Mouse (Mus musculus): ENCODE measurements around the gene Ltb.
"Not testable (repeated sequence)": the region's sequence is repeated elsewhere in the genome, so short reads cannot be mapped to it uniquely, and the experiment has no call there.

The Ltb gene

GRCm38 (mm10) chr17:35219601-35220041 lies 25.4 kb downstream of the Ltb start:
- no peaks in the 10 kb centered on the region for H3K27me3 ChIP-seq (ENCODE audit: control insufficient read depth, insufficient read depth, low read length, poor library complexity, severe bottlenecking)
- no peaks in the 10 kb centered on the region; the same call in 1 of the 2 replicates for H3K36me3 ChIP-seq (ENCODE audit: control insufficient read depth, insufficient read depth, low read length, poor library complexity, severe bottlenecking)
- peak; percentile 61 for DNase-seq (ENCODE audit: low read depth, low spot score)

DNA sequence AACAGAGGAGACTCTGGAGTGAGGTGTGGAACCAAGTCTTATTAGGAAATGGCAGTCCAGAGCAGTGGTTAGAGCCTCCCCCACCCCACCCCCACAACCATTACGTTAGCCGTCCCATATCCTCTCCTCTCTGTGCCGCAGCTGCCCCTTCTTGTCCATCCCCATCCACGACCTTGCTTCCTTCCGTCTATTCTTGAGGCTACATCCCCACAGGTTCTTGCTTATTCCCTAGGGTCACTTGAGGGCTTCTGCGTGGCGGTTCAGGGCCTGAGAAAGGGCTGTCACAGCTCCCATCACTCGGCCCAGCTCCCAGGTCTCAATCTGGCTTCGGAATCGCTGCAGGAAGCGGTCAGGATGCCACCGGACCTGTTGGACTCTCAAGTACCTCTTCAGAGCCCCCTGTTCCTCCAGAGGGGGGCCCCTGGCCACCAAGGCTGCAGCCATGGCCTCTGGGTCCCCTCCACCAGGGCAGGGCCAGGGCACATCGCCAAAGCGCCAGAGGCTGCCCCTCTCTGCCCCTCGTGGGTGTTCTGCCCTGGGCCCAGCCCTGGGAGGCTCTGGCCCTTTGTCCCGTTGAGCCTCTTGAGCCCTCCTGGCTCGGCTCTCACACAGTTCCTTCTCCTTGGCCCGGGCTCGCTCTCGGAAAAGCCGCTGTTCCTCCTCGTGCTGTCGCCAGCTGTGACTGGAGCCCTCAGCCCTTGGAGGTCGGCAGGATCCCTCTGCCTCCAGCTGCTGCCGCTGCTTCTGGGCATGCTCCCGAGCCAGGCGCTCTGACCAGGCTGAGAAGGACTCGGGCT lies 26.1 kb downstream of the Ltb start, which contains the start of gene Gm16181:
Gm16181 (plus strand) TSS at position 679 of the 797 bp plus-strand sequence.
- Histone ChIP-seq H3K27me3 (ENCODE audit: control insufficient read depth, insufficient read depth, low read length, poor library complexity, severe bottlenecking) (no peaks in the 10 kb centered on the region), H3K36me3 (ENCODE audit: control insufficient read depth, insufficient read depth, low read length, poor library complexity, severe bottlenecking) (no peaks in the 10 kb centered on the region; the same call in 1 of the 2 replicates)
- DNase-seq (ENCODE audit: low read depth, low spot score): no peak

GRCm38 (mm10) chr17:35222299-35222698 lies 28.1 kb downstream of the Ltb start:
- DNase-seq (ENCODE audit: low read depth, low spot score): no peak
- Histone ChIP-seq H3K27me3 (ENCODE audit: control insufficient read depth, insufficient read depth, low read length, poor library complexity, severe bottlenecking) (no peaks in the 10 kb centered on the region), H3K36me3 (ENCODE audit: control insufficient read depth, insufficient read depth, low read length, poor library complexity, severe bottlenecking) (no peaks in the 10 kb centered on the region; the same call in 1 of the 2 replicates)

- no peak for DNase-seq (ENCODE audit: low read depth, low spot score)
- no peaks in the 10 kb centered on the region for H3K27me3 ChIP-seq (ENCODE audit: control insufficient read depth, insufficient read depth, low read length, poor library complexity, severe bottlenecking)
- H3K36me3 ChIP-seq (ENCODE audit: control insufficient read depth, insufficient read depth, low read length, poor library complexity, severe bottlenecking): peaks cover 4% of the 10 kb centered on the region; the same call in 1 of the 2 replicates
Observed at GRCm38 (mm10) chr17:35224641-35225040, 30.4 kb downstream of the Ltb start.

GRCm38 (mm10) chr17:35225456-35225855 lies 31.2 kb downstream of the Ltb start:
- H3K36me3 ChIP-seq (ENCODE audit: control insufficient read depth, insufficient read depth, low read length, poor library complexity, severe bottlenecking): peaks cover 4% of the 10 kb centered on the region; the same call in 1 of the 2 replicates
- DNase-seq (ENCODE audit: low read depth, low spot score): no peak
- H3K27me3 ChIP-seq (ENCODE audit: control insufficient read depth, insufficient read depth, low read length, poor library complexity, severe bottlenecking): no peaks in the 10 kb centered on the region

GRCm38 (mm10) chr17:35226561-35227046 lies 32.4 kb downstream of the Ltb start:
- DNase-seq (ENCODE audit: low read depth, low spot score): no peak
- H3K36me3 ChIP-seq (ENCODE audit: control insufficient read depth, insufficient read depth, low read length, poor library complexity, severe bottlenecking): peaks cover 8% of the 10 kb centered on the region
- H3K27me3 ChIP-seq (ENCODE audit: control insufficient read depth, insufficient read depth, low read length, poor library complexity, severe bottlenecking): no peaks in the 10 kb centered on the region

DNA sequence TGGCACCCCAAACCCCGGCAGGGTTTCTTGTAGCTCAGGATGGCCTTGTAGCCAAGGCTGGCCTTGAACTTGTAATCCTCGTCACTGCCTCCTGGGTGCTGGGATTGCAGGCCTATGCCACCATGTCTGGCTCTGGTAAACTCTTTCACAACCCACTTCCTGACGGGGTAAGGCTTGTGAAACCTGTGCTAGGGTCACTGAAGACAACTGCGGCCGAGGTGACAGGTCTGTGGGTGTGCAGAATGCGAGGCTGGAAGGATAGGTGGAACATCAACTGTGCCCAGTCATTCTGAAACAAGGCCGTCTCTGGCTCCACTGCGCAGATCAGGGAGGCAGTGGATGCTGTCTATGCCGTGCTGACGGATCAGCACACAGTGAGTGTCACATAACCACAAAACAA lies 36.8 kb downstream of the Ltb start:
- Histone ChIP-seq H3K27me3 (ENCODE audit: control insufficient read depth, insufficient read depth, low read length, poor library complexity, severe bottlenecking) (no peaks in the 10 kb centered on the region), H3K36me3 (ENCODE audit: control insufficient read depth, insufficient read depth, low read length, poor library complexity, severe bottlenecking) (peaks cover 8% of the 10 kb centered on the region)
- DNase-seq (ENCODE audit: low read depth, low spot score): no peak

DNA sequence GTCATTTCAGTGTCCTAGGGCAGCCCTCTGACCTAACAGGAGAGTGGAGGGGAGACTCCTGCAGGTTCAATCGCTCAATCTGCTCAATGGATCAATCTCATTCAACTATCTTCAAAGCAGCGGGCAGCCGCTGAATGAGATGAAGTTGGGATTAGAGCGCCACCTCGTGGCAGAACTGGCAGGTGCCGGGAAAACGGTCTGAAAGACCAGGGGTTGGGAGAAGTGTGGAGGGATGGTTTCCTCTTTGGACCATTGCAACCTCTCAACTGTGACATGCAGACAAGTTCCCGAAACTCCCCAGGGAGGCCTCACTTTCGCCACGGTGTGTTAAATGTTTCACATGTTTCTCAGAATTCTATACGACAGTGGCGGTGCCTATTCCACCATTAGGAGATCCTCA lies 37.8 kb downstream of the Ltb start:
- DNase-seq (ENCODE audit: low read depth, low spot score): peak; percentile 90
- Histone ChIP-seq H3K36me3 (ENCODE audit: control insufficient read depth, insufficient read depth, low read length, poor library complexity, severe bottlenecking) (peaks cover 8% of the 10 kb centered on the region), H3K27me3 (ENCODE audit: control insufficient read depth, insufficient read depth, low read length, poor library complexity, severe bottlenecking) (no peaks in the 10 kb centered on the region)

DNA sequence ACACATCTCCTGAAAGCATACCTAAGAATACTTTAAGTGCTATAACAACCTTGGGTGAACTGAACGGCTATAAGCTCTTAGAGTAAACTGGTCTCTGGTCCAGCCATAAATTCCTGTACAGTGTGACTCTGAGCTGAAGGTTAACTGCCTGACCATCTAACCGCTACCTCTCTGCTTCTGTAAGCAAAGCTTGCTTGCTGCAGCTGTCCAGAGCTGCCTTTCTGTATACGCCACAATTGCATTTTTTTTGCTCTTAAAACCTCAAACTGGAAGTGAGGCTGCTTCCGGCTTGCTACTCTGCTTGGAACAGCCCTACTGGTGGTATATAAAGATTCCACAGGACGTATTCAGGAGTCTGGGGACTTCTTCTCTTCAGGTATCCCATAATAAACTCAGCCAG lies 38.4 kb downstream of the Ltb start:
- H3K27me3 ChIP-seq (ENCODE audit: control insufficient read depth, insufficient read depth, low read length, poor library complexity, severe bottlenecking): no peaks in the 10 kb centered on the region
- H3K36me3 ChIP-seq (ENCODE audit: control insufficient read depth, insufficient read depth, low read length, poor library complexity, severe bottlenecking): peaks cover 8% of the 10 kb centered on the region
- DNase-seq (ENCODE audit: low read depth, low spot score): peak; percentile 55

GRCm38 (mm10) chr17:35233114-35233980 lies 39.1 kb downstream of the Ltb start, which contains the start of gene Atp6v1g2:
Gene Atp6v1g2 (plus strand): TSS chr17:35233660.
- Histone ChIP-seq H3K36me3 (ENCODE audit: control insufficient read depth, insufficient read depth, low read length, poor library complexity, severe bottlenecking) (peaks cover 8% of the 10 kb centered on the region), H3K27me3 (ENCODE audit: control insufficient read depth, insufficient read depth, low read length, poor library complexity, severe bottlenecking) (no peaks in the 10 kb centered on the region)
- no peak for DNase-seq (ENCODE audit: low read depth, low spot score)

- DNase-seq (ENCODE audit: low read depth, low spot score); H3K36me3 ChIP-seq (ENCODE audit: control insufficient read depth, insufficient read depth, low read length, poor library complexity, severe bottlenecking); H3K27me3 ChIP-seq (ENCODE audit: control insufficient read depth, insufficient read depth, low read length, poor library complexity, severe bottlenecking): not testable (repeated sequence)
Observed at GRCm38 (mm10) chr17:35234090-35234489, 39.9 kb downstream of the Ltb start.

DNA sequence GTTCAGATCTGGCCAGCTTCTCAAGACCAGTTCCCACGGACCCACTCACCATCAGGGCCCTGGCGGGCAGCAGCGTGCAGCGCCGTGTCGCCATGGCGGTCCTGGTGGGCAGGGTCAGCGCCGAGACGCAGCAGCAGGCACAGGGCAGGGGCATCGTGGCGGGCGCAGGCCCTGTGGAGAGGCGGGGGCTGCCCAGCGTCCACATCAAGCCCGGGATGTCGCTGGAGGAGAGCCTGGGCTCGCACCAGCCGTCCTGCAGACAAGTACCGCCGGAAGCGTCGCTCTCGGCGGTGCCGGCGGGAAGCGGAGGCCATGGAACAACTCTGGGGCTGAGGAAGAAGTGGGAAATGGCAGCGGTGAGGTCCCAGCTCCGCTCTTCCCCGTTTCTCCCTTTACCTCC lies 40.7 kb downstream of the Ltb start:
- no peaks in the 10 kb centered on the region for H3K27me3 ChIP-seq (ENCODE audit: control insufficient read depth, insufficient read depth, low read length, poor library complexity, severe bottlenecking)
- peaks cover 3% of the 10 kb centered on the region for H3K36me3 ChIP-seq (ENCODE audit: control insufficient read depth, insufficient read depth, low read length, poor library complexity, severe bottlenecking)
- DNase-seq (ENCODE audit: low read depth, low spot score): no peak

DNA sequence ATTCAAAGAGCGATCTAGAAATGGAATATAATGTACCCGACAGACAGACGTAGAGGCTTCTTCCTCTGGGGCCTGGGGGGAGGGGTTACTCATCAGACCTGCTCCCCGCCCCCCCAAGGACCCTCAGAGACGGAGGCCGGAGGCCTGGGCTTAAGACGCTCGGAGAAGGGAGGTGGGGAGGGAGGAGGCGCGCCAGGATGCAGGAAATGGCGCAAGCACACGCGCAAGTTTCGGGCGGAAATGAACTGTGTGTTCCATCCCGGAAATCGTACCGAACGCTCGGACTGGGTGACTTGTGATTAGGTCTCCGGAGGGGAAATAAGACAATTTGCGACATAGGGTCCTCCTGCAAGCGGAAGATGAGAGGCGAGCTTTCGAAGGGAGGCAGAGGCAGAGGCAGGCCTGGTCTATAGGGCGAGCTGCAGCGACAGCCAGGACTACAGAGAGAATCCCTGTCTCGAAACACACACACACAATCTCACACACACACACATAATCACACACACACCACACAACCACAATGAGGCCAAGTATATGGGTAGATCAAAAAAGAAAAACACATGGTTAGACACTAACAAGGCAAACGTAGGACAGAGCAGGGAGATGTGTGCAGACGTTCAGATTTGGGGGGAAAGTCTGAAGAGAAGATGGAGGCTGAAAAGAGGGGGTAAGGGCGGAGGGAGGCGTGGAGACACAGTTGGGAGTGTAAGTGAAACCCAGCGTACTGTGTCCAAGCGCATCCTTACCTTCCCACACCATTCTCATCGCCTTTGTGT lies 41.6 kb downstream of the Ltb start, which contains the start of gene Nfkbil1:
Nfkbil1 (minus strand) TSS at position 179 of the 776 bp plus-strand sequence.
- peaks cover 2% of the 10 kb centered on the region for H3K36me3 ChIP-seq (ENCODE audit: control insufficient read depth, insufficient read depth, low read length, poor library complexity, severe bottlenecking)
- DNase-seq (ENCODE audit: low read depth, low spot score): peak; percentile 95
- H3K27me3 ChIP-seq (ENCODE audit: control insufficient read depth, insufficient read depth, low read length, poor library complexity, severe bottlenecking): no peaks in the 10 kb centered on the region

DNA sequence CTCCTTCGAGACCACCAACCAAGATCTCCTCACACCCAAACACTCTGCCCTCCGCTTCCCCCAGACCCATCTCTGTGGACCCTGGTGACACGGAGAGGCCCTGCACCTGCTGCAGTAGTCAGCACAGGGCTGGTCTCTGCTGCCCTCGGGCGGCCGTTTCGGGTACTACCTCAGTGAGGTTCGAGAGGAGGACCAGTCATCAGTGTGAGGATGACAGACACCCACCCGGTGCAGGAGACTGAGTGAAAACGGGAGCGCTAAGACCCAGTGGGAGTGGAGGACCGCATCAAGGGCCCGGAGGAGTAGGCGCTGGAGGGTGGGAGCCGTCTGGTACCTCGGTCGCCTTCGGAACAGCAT lies 42.1 kb downstream of the Ltb start:
- Histone ChIP-seq H3K36me3 (ENCODE audit: control insufficient read depth, insufficient read depth, low read length, poor library complexity, severe bottlenecking) (no peaks in the 10 kb centered on the region; the same call in 1 of the 2 replicates), H3K27me3 (ENCODE audit: control insufficient read depth, insufficient read depth, low read length, poor library complexity, severe bottlenecking) (no peaks in the 10 kb centered on the region)
- DNase-seq (ENCODE audit: low read depth, low spot score): peak; percentile 96

Measured in splenic B cell, adult 2 months (primary cell).